Mouse (Mus musculus): ENCODE data around the gene Ntrk2. TPM values are rescaled to one million over a fixed set of nuclear protein-coding genes. Genes with fewer than 3 reads are reported as not detected.

Ntrk2 gene
- polyA plus RNA-seq, 1 experiment from 2014 or later: 3.4 TPM

- ATAC-seq (replicated peaks; ENCODE audit: extremely low read depth, insufficient read depth, low FRiP score): no peak
- no peak overlapping the region for H3K4me3 ChIP-seq (ENCODE audit: low read length)
- 89% methylated on average over 2 of the region's 2 CpGs for WGBS
- H3K4me1 ChIP-seq (ENCODE audit: control insufficient read depth, insufficient read depth, low read length): no peaks in the 10 kb centered on the region
- no peak overlapping the region for H3K9ac ChIP-seq (ENCODE audit: low read length)
- no peaks in the 10 kb centered on the region for H3K27me3 ChIP-seq (ENCODE audit: control insufficient read depth, insufficient read depth, low read length)
- no peaks in the 10 kb centered on the region for H3K9me3 ChIP-seq (replicated peaks; ENCODE audit: control insufficient read depth, low read length)
- H3K36me3 ChIP-seq (ENCODE audit: control insufficient read depth, insufficient read depth): no peaks in the 10 kb centered on the region
- no peak overlapping the region for H3K27ac ChIP-seq (ENCODE audit: low read length)
- no peak overlapping the region for H3K4me2 ChIP-seq (ENCODE audit: low read depth, low read length)
Observed at GRCm38 (mm10) chr13:58911936-58912335, 105.6 kb downstream of the Ntrk2 start.

- H3K27ac ChIP-seq (ENCODE audit: low read length): no peak overlapping the region
- H3K9me3 ChIP-seq (replicated peaks; ENCODE audit: control insufficient read depth, low read length): no peaks in the 10 kb centered on the region
- H3K9ac ChIP-seq (ENCODE audit: low read length): no peak overlapping the region
- H3K36me3 ChIP-seq (ENCODE audit: control insufficient read depth, insufficient read depth): no peaks in the 10 kb centered on the region
- no peaks in the 10 kb centered on the region for H3K4me1 ChIP-seq (ENCODE audit: control insufficient read depth, insufficient read depth, low read length)
- no peaks in the 10 kb centered on the region for H3K27me3 ChIP-seq (ENCODE audit: control insufficient read depth, insufficient read depth, low read length)
- ATAC-seq (replicated peaks; ENCODE audit: extremely low read depth, insufficient read depth, low FRiP score): 0 out of 2 replicates have a peak, but pooled peaks have one; percentile 45
- no peak overlapping the region for H3K4me2 ChIP-seq (ENCODE audit: low read depth, low read length)
- H3K4me3 ChIP-seq (ENCODE audit: low read length): no peak overlapping the region
Observed at GRCm38 (mm10) chr13:58912559-58912958, 106.2 kb downstream of the Ntrk2 start.

- H3K4me2 ChIP-seq (ENCODE audit: low read depth, low read length): no peak overlapping the region
- no peaks in the 10 kb centered on the region for H3K4me1 ChIP-seq (ENCODE audit: control insufficient read depth, insufficient read depth, low read length)
- H3K4me3 ChIP-seq (ENCODE audit: low read length): no peak overlapping the region
- H3K27ac ChIP-seq (ENCODE audit: low read length): no peak overlapping the region
- WGBS: 54% methylated on average over 6 of the region's 6 CpGs
- no peak for ATAC-seq (replicated peaks; ENCODE audit: extremely low read depth, insufficient read depth, low FRiP score)
- no peak overlapping the region for H3K9ac ChIP-seq (ENCODE audit: low read length)
- no peaks in the 10 kb centered on the region for H3K9me3 ChIP-seq (replicated peaks; ENCODE audit: control insufficient read depth, low read length)
- H3K27me3 ChIP-seq (ENCODE audit: control insufficient read depth, insufficient read depth, low read length): no peaks in the 10 kb centered on the region
- H3K36me3 ChIP-seq (ENCODE audit: control insufficient read depth, insufficient read depth): no peaks in the 10 kb centered on the region
Observed at GRCm38 (mm10) chr13:58914061-58914814, 107.9 kb downstream of the Ntrk2 start.

GRCm38 (mm10) chr13:58916348-58916747 is 110.0 kb downstream of the Ntrk2 start:
- H3K4me2 ChIP-seq (ENCODE audit: low read depth, low read length): no peak overlapping the region
- WGBS: 100% methylated on average over 2 of the region's 2 CpGs
- no peaks in the 10 kb centered on the region for H3K27me3 ChIP-seq (ENCODE audit: control insufficient read depth, insufficient read depth, low read length)
- H3K36me3 ChIP-seq (ENCODE audit: control insufficient read depth, insufficient read depth): no peaks in the 10 kb centered on the region
- ATAC-seq (replicated peaks; ENCODE audit: extremely low read depth, insufficient read depth, low FRiP score): no peak
- no peaks in the 10 kb centered on the region for H3K9me3 ChIP-seq (replicated peaks; ENCODE audit: control insufficient read depth, low read length)
- no peak overlapping the region for H3K4me3 ChIP-seq (ENCODE audit: low read length)
- no peak overlapping the region for H3K27ac ChIP-seq (ENCODE audit: low read length)
- no peaks in the 10 kb centered on the region for H3K4me1 ChIP-seq (ENCODE audit: control insufficient read depth, insufficient read depth, low read length)
- H3K9ac ChIP-seq (ENCODE audit: low read length): no peak overlapping the region

- no peaks in the 10 kb centered on the region for H3K27me3 ChIP-seq (ENCODE audit: control insufficient read depth, insufficient read depth, low read length)
- no peak overlapping the region for H3K4me3 ChIP-seq (ENCODE audit: low read length)
- H3K9ac ChIP-seq (ENCODE audit: low read length): no peak overlapping the region
- no peak overlapping the region for H3K4me2 ChIP-seq (ENCODE audit: low read depth, low read length)
- no peaks in the 10 kb centered on the region for H3K4me1 ChIP-seq (ENCODE audit: control insufficient read depth, insufficient read depth, low read length)
- no peaks in the 10 kb centered on the region for H3K36me3 ChIP-seq (ENCODE audit: control insufficient read depth, insufficient read depth)
- no peaks in the 10 kb centered on the region for H3K9me3 ChIP-seq (replicated peaks; ENCODE audit: control insufficient read depth, low read length)
- ATAC-seq (replicated peaks; ENCODE audit: extremely low read depth, insufficient read depth, low FRiP score): no peak
- H3K27ac ChIP-seq (ENCODE audit: low read length): no peak overlapping the region
- WGBS: 91% methylated on average over 7 of the region's 7 CpGs
Observed at GRCm38 (mm10) chr13:58920241-58920640, 113.9 kb downstream of the Ntrk2 start.

- Histone ChIP-seq H3K4me1 (ENCODE audit: control insufficient read depth, insufficient read depth, low read length) (no peaks in the 10 kb centered on the region), H3K4me2 (ENCODE audit: low read depth, low read length) (no peak overlapping the region), H3K4me3 (ENCODE audit: low read length) (no peak overlapping the region), H3K9me3 (replicated peaks; ENCODE audit: control insufficient read depth, low read length) (no peaks in the 10 kb centered on the region), H3K27me3 (ENCODE audit: control insufficient read depth, insufficient read depth, low read length) (no peaks in the 10 kb centered on the region), H3K27ac (ENCODE audit: low read length) (no peak overlapping the region), H3K36me3 (ENCODE audit: control insufficient read depth, insufficient read depth) (no peaks in the 10 kb centered on the region), H3K9ac (ENCODE audit: low read length) (no peak overlapping the region)
- WGBS: 84% methylated on average over 3 of the region's 3 CpGs
- ATAC-seq (replicated peaks; ENCODE audit: extremely low read depth, insufficient read depth, low FRiP score): no peak
Observed at GRCm38 (mm10) chr13:58921255-58921654, 114.9 kb downstream of the Ntrk2 start.

GRCm38 (mm10) chr13:58921705-58922104 is 115.3 kb downstream of the Ntrk2 start:
- H3K9me3 ChIP-seq (replicated peaks; ENCODE audit: control insufficient read depth, low read length): no peaks in the 10 kb centered on the region
- no peak overlapping the region for H3K4me2 ChIP-seq (ENCODE audit: low read depth, low read length)
- no peak for ATAC-seq (replicated peaks; ENCODE audit: extremely low read depth, insufficient read depth, low FRiP score)
- H3K4me1 ChIP-seq (ENCODE audit: control insufficient read depth, insufficient read depth, low read length): no peaks in the 10 kb centered on the region
- no peaks in the 10 kb centered on the region for H3K36me3 ChIP-seq (ENCODE audit: control insufficient read depth, insufficient read depth)
- no peak overlapping the region for H3K27ac ChIP-seq (ENCODE audit: low read length)
- H3K4me3 ChIP-seq (ENCODE audit: low read length): no peak overlapping the region
- WGBS: 79% methylated on average over 10 of the region's 10 CpGs
- H3K9ac ChIP-seq (ENCODE audit: low read length): no peak overlapping the region
- H3K27me3 ChIP-seq (ENCODE audit: control insufficient read depth, insufficient read depth, low read length): no peaks in the 10 kb centered on the region

GRCm38 (mm10) chr13:58922174-58922573 is 115.8 kb downstream of the Ntrk2 start:
- ATAC-seq (replicated peaks; ENCODE audit: extremely low read depth, insufficient read depth, low FRiP score): no peak
- no peaks in the 10 kb centered on the region for H3K9me3 ChIP-seq (replicated peaks; ENCODE audit: control insufficient read depth, low read length)
- H3K27ac ChIP-seq (ENCODE audit: low read length): no peak overlapping the region
- no peaks in the 10 kb centered on the region for H3K4me1 ChIP-seq (ENCODE audit: control insufficient read depth, insufficient read depth, low read length)
- no peak overlapping the region for H3K9ac ChIP-seq (ENCODE audit: low read length)
- no peaks in the 10 kb centered on the region for H3K36me3 ChIP-seq (ENCODE audit: control insufficient read depth, insufficient read depth)
- WGBS: 78% methylated on average over 15 of the region's 15 CpGs
- H3K27me3 ChIP-seq (ENCODE audit: control insufficient read depth, insufficient read depth, low read length): no peaks in the 10 kb centered on the region
- H3K4me3 ChIP-seq (ENCODE audit: low read length): no peak overlapping the region
- no peak overlapping the region for H3K4me2 ChIP-seq (ENCODE audit: low read depth, low read length)

- 64% methylated on average over 7 of the region's 7 CpGs for WGBS
- Histone ChIP-seq H3K4me3 (ENCODE audit: low read length) (no peak overlapping the region), H3K27me3 (ENCODE audit: control insufficient read depth, insufficient read depth, low read length) (no peaks in the 10 kb centered on the region), H3K4me2 (ENCODE audit: low read depth, low read length) (no peak overlapping the region), H3K36me3 (ENCODE audit: control insufficient read depth, insufficient read depth) (no peaks in the 10 kb centered on the region), H3K9ac (ENCODE audit: low read length) (no peak overlapping the region), H3K27ac (ENCODE audit: low read length) (no peak overlapping the region), H3K4me1 (ENCODE audit: control insufficient read depth, insufficient read depth, low read length) (no peaks in the 10 kb centered on the region), H3K9me3 (replicated peaks; ENCODE audit: control insufficient read depth, low read length) (no peaks in the 10 kb centered on the region)
- ATAC-seq (replicated peaks; ENCODE audit: extremely low read depth, insufficient read depth, low FRiP score): no peak
Observed at GRCm38 (mm10) chr13:58923496-58923895, 117.1 kb downstream of the Ntrk2 start.

Measured in heart, embryonic 16.5 days (tissue).